Mouse (Mus musculus) monocyte, adult 2 months (primary cell): ENCODE data around the gene Chrna10.
A peak's percentile ranks its signal among the peaks of the same experiment; 100 is the strongest.

Experiments used
- DNase-seq, 2 experiments: peaks; one replicate each; pipeline ENCODE4 v3.0.0; 2022; ENCODE audit warnings: low spot score in 2 of 2, low read depth in 1 of 2

The Chrna10 gene

GRCm38 (mm10) chr7:102082816-102083215, 33.8 kb downstream of the Chrna10 start, which contains the start of gene Trpc2:
Gene Trpc2, plus strand, starts transcription at chr7:102083116.
- DNase-seq, result no peak

- DNase-seq, result no peak
Measured at GRCm38 (mm10) chr7:102081784-102082183, 34.8 kb downstream of the Chrna10 start.

- no peak for DNase-seq
Measured at GRCm38 (mm10) chr7:102080311-102080710, 36.3 kb downstream of the Chrna10 start.

- DNase-seq, result no peak
Measured at GRCm38 (mm10) chr7:102078517-102078916, 38.1 kb downstream of the Chrna10 start.

- no peak for DNase-seq
Measured at GRCm38 (mm10) chr7:102076714-102077296, 39.8 kb downstream of the Chrna10 start.

GRCm38 (mm10) chr7:102066363-102066762, 50.3 kb downstream of the Chrna10 start:
- no peak for DNase-seq

- DNase-seq, result peak; percentile 71 to 83
Measured at GRCm38 (mm10) chr7:102065046-102065891, 51.4 kb downstream of the Chrna10 start, which contains the start of the genes Rnf121, Xndc1 and Xntrpc. Gene Rnf121, minus strand, starts transcription at chr7:102065469. Gene Xndc1, plus strand, starts transcription at chr7:102065511. Gene Xntrpc, plus strand, starts transcription at chr7:102065713.

GRCm38 (mm10) chr7:102064655-102065045, 52.0 kb downstream of the Chrna10 start:
- no peak for DNase-seq

GRCm38 (mm10) chr7:102063891-102064290, 52.7 kb downstream of the Chrna10 start:
- DNase-seq, result no peak

- DNase-seq, result no peak
Measured at GRCm38 (mm10) chr7:102062203-102062602, 54.4 kb downstream of the Chrna10 start.

GRCm38 (mm10) chr7:102061353-102061752, 55.3 kb downstream of the Chrna10 start:
- no peak for DNase-seq
